Mouse (Mus musculus): Measurements from ENCODE around the gene Aqp6.

Gene Aqp6

GRCm38 (mm10) chr15:99600986-99601822 is at the start of gene Aqp6:
Gene Aqp6, plus strand, starts transcription at chr15:99601400.
- peak in 1 of 2 experiments; percentile 78 for DNase-seq

DNA sequence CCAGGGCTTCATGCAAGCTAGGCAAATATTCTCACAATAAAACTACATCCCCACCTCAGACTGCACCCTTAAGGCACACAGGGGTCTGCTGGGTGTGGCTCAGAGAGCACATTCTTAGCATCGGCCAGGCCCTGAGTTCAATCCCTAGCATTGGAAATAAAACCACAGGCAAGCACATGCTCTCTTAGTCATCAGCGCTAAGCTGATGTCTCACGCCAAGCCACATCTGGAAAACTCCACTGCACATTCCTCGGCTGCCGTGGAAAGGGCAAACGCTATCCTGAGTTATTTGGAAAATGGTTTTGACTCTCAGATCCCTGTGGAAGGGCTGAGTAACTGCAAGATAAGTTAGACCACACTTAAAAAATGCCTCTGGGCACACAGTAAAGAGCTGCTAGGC is 47.4 kb upstream of the Aqp6 start:
- no peak for DNase-seq

- no peak for DNase-seq
Observed at GRCm38 (mm10) chr15:99558947-99559346, 42.3 kb upstream of the Aqp6 start.

DNA sequence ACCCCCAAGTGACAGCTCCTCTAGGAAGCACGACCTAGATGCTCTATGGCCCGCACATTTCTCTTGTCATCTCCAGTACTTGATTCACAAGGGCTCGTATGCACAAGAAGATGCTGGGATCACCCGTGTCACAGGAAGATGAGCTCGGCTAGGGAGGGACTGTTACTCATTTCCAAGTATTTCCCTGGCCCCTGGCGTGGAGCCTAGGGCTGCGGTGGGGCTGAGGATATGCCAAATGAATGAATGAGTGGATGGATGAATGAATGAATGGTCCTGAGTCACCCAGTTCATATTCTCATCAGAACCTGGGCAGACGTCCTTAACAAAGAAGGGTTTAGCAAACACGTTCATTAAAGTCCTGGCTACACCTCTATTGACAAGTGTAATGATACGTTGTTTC is 41.0 kb upstream of the Aqp6 start:
- DNase-seq = no peak

GRCm38 (mm10) chr15:99567371-99567770 is 33.8 kb upstream of the Aqp6 start:
- no peak for DNase-seq

DNA sequence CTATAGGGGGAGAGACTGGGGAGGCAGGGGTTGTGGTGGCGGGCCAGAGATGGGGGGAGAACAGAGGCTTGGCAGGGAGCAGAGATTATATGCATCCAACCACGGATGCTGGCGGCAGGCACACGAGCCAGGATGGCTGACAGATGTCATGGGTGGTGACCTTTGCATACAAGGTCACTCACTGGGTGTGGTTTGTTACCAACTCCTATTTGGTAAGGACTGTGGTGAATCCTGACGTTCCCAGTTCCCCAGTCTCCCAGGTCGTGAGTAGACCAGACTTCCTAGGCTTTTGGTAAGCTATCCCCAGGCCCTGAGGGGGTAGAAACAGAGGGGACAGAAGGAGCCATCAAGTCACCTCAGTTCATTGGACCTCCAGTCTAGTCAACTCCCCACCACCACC is 32.5 kb upstream of the Aqp6 start:
- DNase-seq = no peak

- DNase-seq = no peak
Observed at GRCm38 (mm10) chr15:99569123-99569522, 32.1 kb upstream of the Aqp6 start.

GRCm38 (mm10) chr15:99578802-99579485 is 22.3 kb upstream of the Aqp6 start, which contains the start of gene Aqp2:
Gene Aqp2, plus strand, starts transcription at chr15:99579055.
- peak in 1 of 2 experiments; percentile 25 for DNase-seq

GRCm38 (mm10) chr15:99583463-99584344 is 17.5 kb upstream of the Aqp6 start:
- peak; percentile 21 to 50 for DNase-seq

GRCm38 (mm10) chr15:99584407-99585202 is 16.6 kb upstream of the Aqp6 start:
- no peak for DNase-seq

DNA sequence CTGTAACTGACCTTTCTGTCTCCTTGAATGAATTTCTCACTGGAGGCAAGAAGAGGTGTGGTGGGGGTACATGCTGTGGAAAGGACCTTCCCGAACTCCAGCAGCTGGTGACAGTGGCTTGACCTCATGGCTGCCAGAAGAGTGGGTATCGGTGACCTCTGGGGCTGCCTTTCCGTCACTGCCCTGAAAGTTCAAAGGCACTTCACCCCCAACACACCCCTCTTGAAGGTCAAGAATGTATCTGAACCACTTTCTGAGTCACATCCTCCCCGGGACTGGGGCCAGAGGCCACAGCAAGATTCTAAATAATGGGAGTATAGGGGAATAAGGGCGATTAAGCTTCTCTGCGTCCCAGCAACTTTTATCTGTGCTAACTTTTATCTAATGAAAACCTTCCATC is 15.5 kb upstream of the Aqp6 start:
- DNase-seq = no peak

DNA sequence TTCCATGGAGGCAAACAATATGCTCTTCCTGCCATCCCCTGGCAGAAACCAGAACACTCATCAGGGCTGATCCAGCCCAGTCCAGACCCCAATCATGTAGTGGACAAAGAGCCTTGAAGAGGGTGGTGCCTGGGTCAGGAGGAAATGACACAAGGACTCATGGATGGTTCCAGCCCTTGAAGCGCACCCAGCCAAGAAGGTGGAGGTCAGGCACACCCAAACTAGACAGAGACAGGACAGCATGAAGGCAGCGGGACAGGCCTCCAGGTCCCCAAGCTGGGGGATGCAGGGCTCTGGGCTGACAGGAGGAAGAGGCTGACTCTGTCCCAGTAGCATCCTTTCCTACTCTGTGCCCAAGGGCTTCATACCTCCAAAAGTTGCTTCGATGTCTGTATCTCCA is 14.7 kb upstream of the Aqp6 start:
- no peak for DNase-seq

- no peak for DNase-seq
Observed at GRCm38 (mm10) chr15:99589237-99589636, 12.0 kb upstream of the Aqp6 start.

DNA sequence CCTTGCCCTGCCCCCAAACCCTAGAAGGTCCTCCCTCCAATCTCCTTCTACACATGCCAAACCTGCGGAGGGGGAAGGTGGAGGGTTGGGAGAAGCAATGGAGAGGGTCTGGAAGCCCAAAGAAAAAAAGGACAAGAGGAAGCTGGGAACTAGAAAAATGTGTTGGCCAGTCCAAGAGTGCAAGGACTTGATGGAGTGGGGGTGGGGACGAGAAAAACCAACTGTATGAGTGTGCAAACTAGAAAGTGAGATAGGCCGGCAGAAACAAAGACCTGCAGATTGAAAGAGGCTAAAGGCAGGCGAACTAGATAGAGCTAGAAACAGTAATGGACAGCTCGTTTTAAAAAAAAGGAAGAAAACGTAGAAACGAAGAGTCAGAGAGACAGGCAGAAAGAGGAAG is 11.5 kb upstream of the Aqp6 start:
- no peak for DNase-seq

GRCm38 (mm10) chr15:99590429-99591084 is 10.6 kb upstream of the Aqp6 start, which contains the start of gene Aqp5:
Gene Aqp5, plus strand, starts transcription at chr15:99590782.
- no peak for DNase-seq

GRCm38 (mm10) chr15:99592177-99592576 is 9.0 kb upstream of the Aqp6 start:
- DNase-seq = no peak

GRCm38 (mm10) chr15:99592877-99593276 is 8.3 kb upstream of the Aqp6 start:
- DNase-seq = no peak

- no peak for DNase-seq
Observed at GRCm38 (mm10) chr15:99594951-99595350, 6.2 kb upstream of the Aqp6 start.

DNA sequence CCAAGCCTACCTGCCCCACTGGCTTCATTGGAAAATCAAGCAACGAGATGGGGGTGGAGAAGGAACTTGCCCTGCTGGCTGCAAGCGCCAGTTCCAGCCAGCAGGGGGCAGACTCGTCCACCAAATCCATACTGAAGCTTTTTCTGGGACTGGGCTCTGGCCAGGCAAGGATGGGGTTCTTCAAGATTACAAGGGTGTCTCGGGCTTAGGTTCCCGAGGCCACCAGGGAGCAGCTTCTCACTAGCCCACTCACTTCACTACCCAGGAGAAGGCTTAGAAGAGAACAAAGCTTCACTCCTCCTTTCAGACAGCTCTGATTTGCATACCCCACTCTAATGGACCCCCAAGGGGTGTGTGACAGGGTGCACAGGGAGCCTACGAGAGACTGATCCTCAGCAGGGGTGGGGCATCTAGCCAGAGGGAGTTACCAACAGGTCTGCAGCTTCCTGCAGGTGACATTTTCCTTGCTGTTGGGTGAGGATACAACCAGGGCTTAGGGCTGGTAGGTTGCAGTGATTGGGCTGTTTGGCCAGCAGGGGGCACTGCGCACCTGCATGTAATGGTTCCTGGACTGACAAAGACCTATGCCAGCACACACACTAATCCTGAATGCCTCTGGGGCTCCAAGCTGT is 5.0 kb upstream of the Aqp6 start:
- DNase-seq = peak; percentile 95 to 97

DNA sequence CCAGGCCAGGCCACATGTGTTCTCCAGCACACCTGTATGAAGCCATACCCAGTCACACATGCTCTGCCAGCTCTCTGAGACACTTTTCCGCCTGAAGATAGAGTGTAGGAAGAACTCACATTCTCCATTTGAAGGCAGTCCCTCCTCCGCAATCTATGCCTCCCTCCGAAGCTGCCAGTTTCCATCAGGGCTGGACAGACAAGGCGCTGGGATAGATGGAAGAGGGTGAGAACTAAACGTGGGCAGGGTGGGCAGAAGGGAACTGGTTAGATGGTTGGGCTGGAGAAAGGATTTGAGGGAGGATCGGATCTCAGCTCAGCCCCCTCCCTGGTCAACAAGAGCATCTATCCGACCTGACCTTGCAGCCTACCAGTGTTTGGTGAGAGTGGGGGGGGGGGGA is 4.4 kb upstream of the Aqp6 start:
- no peak for DNase-seq

GRCm38 (mm10) chr15:99597596-99597995 is 3.6 kb upstream of the Aqp6 start:
- DNase-seq = no peak

All from cerebellum, postnatal 36 days (tissue).